Mouse (Mus musculus): Measurements from ENCODE around the gene Mc1r.

GRCm38 (mm10) chr8:123401936-123402335 is 5.0 kb upstream of the Mc1r start:
- TF ChIP-seq CTCF (IDR thresholded peaks at IDR 0.05; ENCODE audit: borderline replicate concordance, insufficient read depth, low read length) (no peak), POLR2A (IDR thresholded peaks at IDR 0.05; ENCODE audit: low read depth, low read length) (no peak)

Data from embryonic fibroblast, embryonic 13.5 days (primary cell).